Mouse (Mus musculus) left cerebral cortex, postnatal 36 days (tissue): Measurements from ENCODE around the gene Mllt3. TPM values are rescaled to one million over a fixed set of nuclear protein-coding genes. Genes with fewer than 3 reads are reported as not detected.

Experiments used
- DNase-seq, 2 experiments: peaks; one replicate each; pipeline ENCODE4 v3.0.0; 2021 to 2022; ENCODE audit warnings: low spot score in 2 of 2, mixed read lengths in 1 of 2
- intact Hi-C: fragments of 180-260 bp; cut with DNase I; formaldehyde crosslinking; loops from one replicate; pipeline ENCODE4 v1.15.1; 2025
- total RNA-seq, 2 experiments: library from RNA; stranded (reverse); gene quantifications; 2 replicates each; pipeline ENCODE4 v1.2.3; 2021

Gene Mllt3
- total RNA-seq, 2 experiments from 2014 or later, result 27.1 to 40.0 TPM

- DNase-seq, result no peak
- intact Hi-C loops, result no loop called here
Observed at GRCm38 (mm10) chr4:87961872-87962271, 71.3 kb downstream of the Mllt3 start.

GRCm38 (mm10) chr4:87957852-87958251 lies 75.3 kb downstream of the Mllt3 start:
- DNase-seq, result no peak

GRCm38 (mm10) chr4:87957198-87957597 lies 76.0 kb downstream of the Mllt3 start:
- intact Hi-C loops, result no loop called here

More at GRCm38 (mm10) chr4:87957852-87958251, 75.3 kb downstream of the Mllt3 start:
- intact Hi-C loops, result no loop called here

GRCm38 (mm10) chr4:87955132-87955531 lies 78.0 kb downstream of the Mllt3 start:
- intact Hi-C loops, result no loop called here
- no peak for DNase-seq

More at GRCm38 (mm10) chr4:87957198-87957597, 76.0 kb downstream of the Mllt3 start:
- no peak for DNase-seq

GRCm38 (mm10) chr4:87954421-87955083 lies 78.6 kb downstream of the Mllt3 start:
- DNase-seq, result peak; percentile 44 to 50
- intact Hi-C loops, result no loop called here

GRCm38 (mm10) chr4:87953736-87954135 lies 79.4 kb downstream of the Mllt3 start:
- DNase-seq, result no peak
- intact Hi-C loops, result no loop called here

- intact Hi-C loops, result no loop called here
- DNase-seq, result no peak
Observed at GRCm38 (mm10) chr4:87953268-87953667, 79.9 kb downstream of the Mllt3 start.

GRCm38 (mm10) chr4:87949451-87949850 lies 83.7 kb downstream of the Mllt3 start:
- intact Hi-C loops, result no loop called here
- no peak for DNase-seq

- intact Hi-C loops, result no loop called here
- DNase-seq, result no peak
Observed at GRCm38 (mm10) chr4:87944320-87944719, 88.8 kb downstream of the Mllt3 start.

- DNase-seq, result no peak
- intact Hi-C loops, result no loop called here
Observed at GRCm38 (mm10) chr4:87942921-87943403, 90.2 kb downstream of the Mllt3 start.

GRCm38 (mm10) chr4:87939474-87940154 lies 93.5 kb downstream of the Mllt3 start:
- intact Hi-C loops, result no loop called here
- no peak for DNase-seq

- DNase-seq, result no peak
- intact Hi-C loops, result no loop called here
Observed at GRCm38 (mm10) chr4:87936326-87936725, 96.8 kb downstream of the Mllt3 start.

GRCm38 (mm10) chr4:87933701-87934337 lies 99.3 kb downstream of the Mllt3 start:
- intact Hi-C loops, result no loop called here
- DNase-seq, result no peak

GRCm38 (mm10) chr4:87930356-87931245 lies 102.6 kb downstream of the Mllt3 start:
- DNase-seq, result no peak
- intact Hi-C loops, result no loop called here

- intact Hi-C loops, result no loop called here
- no peak for DNase-seq
Observed at GRCm38 (mm10) chr4:87928603-87929199, 104.5 kb downstream of the Mllt3 start.

GRCm38 (mm10) chr4:87927354-87927753 lies 105.8 kb downstream of the Mllt3 start:
- no peak for DNase-seq
- intact Hi-C loops, result no loop called here

GRCm38 (mm10) chr4:87920664-87921063 lies 112.5 kb downstream of the Mllt3 start:
- no peak for DNase-seq
- intact Hi-C loops, result no loop called here

- DNase-seq, result no peak
- intact Hi-C loops, result no loop called here
Observed at GRCm38 (mm10) chr4:87911172-87911994, 121.8 kb downstream of the Mllt3 start.
